Mouse (Mus musculus) cerebellum, adult 2 months (tissue): ENCODE measurements around the gene AI464131. TPM values are rescaled to one million over a fixed set of nuclear protein-coding genes. Genes with fewer than 3 reads are reported as not detected.

ENCODE experiments used
- DNase-seq, 2 experiments: peaks; one replicate each; pipeline ENCODE4 v3.0.0; 2021
- H3K27ac ChIP-seq: fragments of 200-500 bp; 2 replicates; pipeline ENCODE4 v1.5.1; 2012; ENCODE audit warnings: low read length, control low read depth, inconsistent platforms; ENCODE audit not compliant: insufficient read depth
- H3K27me3 ChIP-seq: fragments of 200-500 bp; 2 replicates; pipeline ENCODE4 v1.6.1; 2012; ENCODE audit warnings: inconsistent platforms, mild to moderate bottlenecking, low read length, moderate library complexity; ENCODE audit not compliant: control insufficient read depth, insufficient read depth
- H3K4me1 ChIP-seq: fragments of 200-500 bp; 2 replicates; pipeline ENCODE4 v1.6.1; 2011; ENCODE audit warnings: low read length; ENCODE audit not compliant: control insufficient read depth, insufficient read depth
- H3K4me3 ChIP-seq: fragments of 200-500 bp; replicated peaks from 2 replicates; pipeline ENCODE3; 2011; ENCODE audit warnings: mild to moderate bottlenecking, low read depth, low read length, control low read depth; ENCODE audit not compliant: insufficient read depth
- CTCF ChIP-seq: fragments of 200-500 bp; IDR thresholded peaks from 2 replicates; pipeline ENCODE4 v1.5.1; 2011; ENCODE audit warnings: low read depth, mild to moderate bottlenecking, control low read depth, low read length, moderate library complexity, borderline replicate concordance; ENCODE audit not compliant: insufficient read depth
- POLR2A ChIP-seq: fragments of 200-500 bp; IDR thresholded peaks from 2 replicates; pipeline ENCODE4 v1.6.1; 2011; ENCODE audit warnings: low read length, control low read depth, borderline replicate concordance; ENCODE audit not compliant: insufficient read depth
- WGBS: fragments of 180-500 bp; shearing (Covaris S2); methylation state at CpG from one replicate; pipeline ENCODE4 v1.1.7; 2018; 5-methylcytosine and 5-hydroxymethylcytosine counted together
- polyA plus RNA-seq: library from polyadenylated mRNA; depleted of rRNA; stranded (reverse); fragments of >200 nt; gene quantifications from 2 replicates; pipeline ENCODE4 v1.2.3, GENCODE M21; 2012

Gene AI464131
- polyA plus RNA-seq, 1 experiment, result 19.9 TPM

DNA sequence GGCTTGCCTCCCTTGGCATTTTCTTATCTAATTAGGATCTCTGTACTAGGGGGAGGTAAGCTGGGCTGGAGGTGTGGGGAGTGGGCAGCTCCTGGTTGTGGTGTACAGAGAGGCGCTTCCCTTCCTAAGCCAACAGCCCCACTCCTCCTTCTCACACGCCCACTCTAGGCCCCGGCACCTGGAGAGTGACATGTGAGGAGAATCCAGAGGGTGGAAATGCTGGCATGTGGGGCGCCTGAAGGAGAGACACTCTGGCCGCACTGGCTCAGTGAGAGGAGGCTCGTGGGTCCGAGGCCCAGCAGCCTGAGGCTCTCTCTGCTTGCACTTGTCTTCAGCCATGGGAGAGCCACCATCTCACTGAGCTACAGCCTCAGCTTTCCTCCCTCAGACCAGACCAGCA lies 15.5 kb upstream of the AI464131 start:
- Histone ChIP-seq H3K4me3 (no peak overlapping the region), H3K27me3 (no peaks in the 10 kb centered on the region), H3K27ac (no peak overlapping the region), H3K4me1 (no peaks in the 10 kb centered on the region)
- no peak for TF ChIP-seq POLR2A
- TF ChIP-seq CTCF, result no peak
- WGBS, result 85% methylated on average over 7 of the region's 7 CpGs
- DNase-seq, result no peak

DNA sequence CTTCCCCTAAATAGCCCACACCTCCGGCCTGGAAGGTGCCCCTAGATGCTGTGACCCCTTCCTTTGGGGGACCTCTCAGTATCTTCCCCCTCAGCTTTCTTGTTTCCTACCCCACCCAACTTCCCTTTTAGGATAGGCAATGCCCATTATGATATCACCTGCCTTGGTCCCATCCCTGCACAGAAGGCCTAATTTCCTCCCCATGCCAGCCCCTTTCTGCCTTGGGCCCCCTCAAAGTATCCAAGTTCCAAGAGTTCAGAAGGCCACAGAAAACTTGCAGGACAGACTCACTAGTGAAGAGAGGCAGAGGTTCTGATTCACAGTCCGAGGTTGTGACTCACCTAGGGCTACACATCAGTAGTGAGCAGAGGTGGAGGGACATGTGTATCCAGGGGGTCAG lies 14.4 kb upstream of the AI464131 start, which contains the start of gene 1110017D15Rik:
Gene 1110017D15Rik, minus strand, starts transcription at position 101 of the 400 bp plus-strand sequence.
- DNase-seq, result no peak
- Histone ChIP-seq H3K4me3 (no peak within 1 kb of the TSS), H3K4me1 (no peaks in the 10 kb centered on the region), H3K27me3 (no peaks in the 10 kb centered on the region), H3K27ac (no peak within 1 kb of the TSS)
- 91% methylated on average over 2 of the region's 2 CpGs for WGBS
- TF ChIP-seq CTCF (no peak), POLR2A (no peak)

DNA sequence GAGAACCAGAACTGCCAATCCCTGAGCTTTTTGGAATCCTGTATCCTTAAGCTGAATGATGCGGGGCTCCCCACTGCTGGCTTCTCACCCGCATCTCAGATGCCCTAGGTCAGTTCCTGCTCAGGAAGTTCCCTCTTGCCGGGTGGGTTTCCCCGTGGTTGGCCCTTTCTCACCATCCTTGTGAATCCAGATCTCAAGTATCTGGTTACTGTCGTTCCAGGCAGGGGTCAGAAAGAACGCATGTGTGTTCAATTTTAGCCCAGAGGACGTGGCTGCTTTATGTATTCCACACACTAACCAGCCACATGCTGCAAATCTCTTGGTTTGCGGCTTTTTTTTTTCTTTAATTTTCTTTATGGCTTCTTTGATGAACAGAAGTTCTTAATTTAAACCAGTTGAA lies 10.8 kb upstream of the AI464131 start:
- DNase-seq, result no peak
- 16% methylated on average over 8 of the region's 8 CpGs for WGBS
- Histone ChIP-seq H3K4me1 (no peaks in the 10 kb centered on the region), H3K27me3 (no peaks in the 10 kb centered on the region), H3K4me3 (no peak overlapping the region), H3K27ac (no peak overlapping the region)
- TF ChIP-seq POLR2A, result no peak
- TF ChIP-seq CTCF, result no peak

DNA sequence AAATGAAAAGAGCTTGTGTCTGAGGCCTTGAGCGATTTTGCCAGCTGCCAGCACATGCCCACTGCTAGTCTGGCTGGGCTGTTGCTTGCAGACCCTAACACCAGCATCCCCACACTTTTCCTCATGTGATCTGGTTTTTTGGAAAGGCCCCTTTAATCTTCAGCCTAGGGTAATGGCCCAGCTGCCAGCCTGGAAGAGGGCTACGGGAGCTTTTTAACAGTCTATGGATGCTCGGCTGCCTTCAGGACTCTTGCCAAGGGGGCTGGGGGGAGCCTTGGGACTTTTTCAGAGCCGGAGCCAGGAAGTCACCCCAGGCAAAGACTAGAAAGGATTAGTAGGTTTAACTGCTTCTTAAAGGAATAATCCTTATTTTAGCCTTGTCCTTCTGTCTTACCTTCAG lies 10.4 kb upstream of the AI464131 start:
- TF ChIP-seq POLR2A (no peak), CTCF (no peak)
- Histone ChIP-seq H3K4me1 (no peaks in the 10 kb centered on the region), H3K4me3 (no peak overlapping the region), H3K27me3 (no peaks in the 10 kb centered on the region), H3K27ac (no peak overlapping the region)
- 19% methylated on average over 4 of the region's 4 CpGs for whole genome bisulfite sequencing
- no peak for DNase-seq

DNA sequence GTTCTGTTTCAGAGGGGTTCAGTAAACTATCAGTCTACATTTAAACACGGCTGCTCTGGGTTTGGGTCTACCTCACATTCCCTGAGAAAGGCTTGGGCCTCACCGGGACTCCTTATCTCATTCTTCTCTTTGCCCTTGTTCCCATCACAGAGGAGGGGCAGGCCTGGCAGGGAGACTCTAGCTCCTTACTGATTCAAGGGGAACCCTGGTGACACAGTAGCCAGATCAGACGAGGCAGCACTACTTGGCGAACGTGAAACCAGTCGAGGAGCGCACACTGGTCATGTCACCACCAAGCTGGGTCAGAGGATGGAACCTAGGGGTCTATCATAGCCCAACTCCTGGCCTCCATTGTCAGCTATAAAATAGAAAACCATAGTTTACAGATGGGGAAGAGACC lies 5.1 kb upstream of the AI464131 start:
- no peaks in the 10 kb centered on the region for H3K27me3 ChIP-seq

DNA sequence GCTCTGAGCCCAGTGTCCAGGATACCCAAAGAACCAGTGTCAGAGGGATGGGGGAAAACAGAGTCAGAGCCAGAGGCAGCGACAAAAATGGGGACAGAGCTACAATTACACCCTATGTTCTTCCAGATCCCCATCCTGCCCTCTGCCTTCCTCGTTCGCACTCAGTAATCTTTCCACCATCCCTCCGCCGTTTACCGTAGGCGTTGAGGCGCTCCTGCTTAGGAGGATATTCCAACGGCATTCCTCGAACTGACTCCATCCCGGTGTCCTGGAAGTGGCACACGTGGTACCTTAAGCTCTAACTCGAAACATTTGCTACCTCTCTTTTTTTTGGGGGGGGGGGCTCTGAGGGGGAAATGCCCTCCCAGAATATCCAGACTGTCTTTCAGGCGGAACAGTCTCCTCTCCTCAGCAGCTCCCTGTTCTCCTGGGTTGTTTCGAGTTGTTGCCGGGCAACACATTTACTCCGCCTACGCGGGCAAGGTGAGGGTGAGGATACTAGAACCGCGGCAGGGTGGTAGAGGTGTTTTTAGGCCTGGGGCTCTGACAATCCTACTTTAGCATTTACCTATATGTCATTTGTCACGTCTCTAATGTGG lies 4.5 kb upstream of the AI464131 start:
- peak overlapping the region; percentile 71 for H3K4me3 ChIP-seq
- H3K27ac ChIP-seq, result no peak overlapping the region
- H3K4me1 ChIP-seq, result peaks cover 3% of the 10 kb centered on the region; the same call in 1 of the 2 replicates
- TF ChIP-seq CTCF, result no peak
- TF ChIP-seq POLR2A, result no peak
- no peak for DNase-seq
- 23% methylated on average over 22 of the region's 22 CpGs for WGBS
- H3K27me3 ChIP-seq, result no peaks in the 10 kb centered on the region

More for the DNA sequence above, 5.1 kb upstream of the AI464131 start:
- peaks cover 3% of the 10 kb centered on the region; the same call in 1 of the 2 replicates for H3K4me1 ChIP-seq
- WGBS, result 79% methylated on average over 7 of the region's 7 CpGs
- TF ChIP-seq POLR2A (no peak), CTCF (no peak)
- no peak overlapping the region for H3K4me3 ChIP-seq
- H3K27ac ChIP-seq, result no peak overlapping the region
- DNase-seq, result no peak

DNA sequence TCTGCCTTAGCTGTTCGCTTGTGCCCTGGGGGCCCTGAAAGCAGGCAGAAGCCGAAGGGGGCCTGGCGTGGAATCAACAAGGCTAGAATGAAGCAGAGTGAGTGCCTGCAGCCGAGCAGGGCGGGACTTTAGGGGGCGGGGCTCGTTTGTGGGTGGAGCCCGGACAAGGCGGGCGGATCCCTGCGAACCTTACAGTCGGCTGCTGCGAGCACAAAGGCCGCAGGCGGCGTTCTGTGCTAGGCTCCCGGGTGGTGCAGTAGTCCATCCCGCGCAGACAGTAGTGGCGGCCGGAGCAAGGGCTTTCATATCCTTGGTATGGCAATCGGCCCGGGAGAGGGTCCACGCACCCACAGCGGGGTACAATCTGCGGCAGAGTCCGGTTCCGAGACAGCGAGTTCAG lies 4.0 kb upstream of the AI464131 start:
- H3K27ac ChIP-seq, result no peak overlapping the region
- H3K4me1 ChIP-seq, result peaks cover 3% of the 10 kb centered on the region; the same call in 1 of the 2 replicates
- no peaks in the 10 kb centered on the region for H3K27me3 ChIP-seq
- 1% methylated on average over 29 of the region's 29 CpGs for WGBS
- peak overlapping the region; percentile 71 for H3K4me3 ChIP-seq
- DNase-seq, result peak; percentile 85
- TF ChIP-seq POLR2A (peak; percentile 52; the same call in 1 of the 2 replicates), CTCF (no peak)

DNA sequence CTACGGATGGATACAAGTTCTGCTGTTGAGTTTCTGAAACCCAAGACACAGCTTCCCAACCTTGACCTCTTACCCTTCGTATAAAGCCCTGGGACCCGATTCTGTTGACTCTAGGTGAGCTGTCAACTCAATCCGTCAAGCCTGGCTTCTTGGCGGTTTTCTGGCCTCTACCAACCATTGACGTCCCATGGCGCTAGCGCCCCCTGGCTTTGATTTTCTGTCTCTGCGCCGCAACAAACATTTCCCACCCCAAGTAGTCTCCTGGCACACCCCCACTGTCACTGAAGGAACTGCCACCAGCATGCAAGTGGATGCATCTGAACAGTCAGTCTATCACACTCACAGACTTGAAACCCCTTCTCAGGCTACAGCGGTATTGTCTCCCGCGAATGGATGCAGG lies 3.3 kb upstream of the AI464131 start:
- H3K27ac ChIP-seq, result no peak overlapping the region

More for the DNA sequence above, 3.3 kb upstream of the AI464131 start:
- 17% methylated on average over 13 of the region's 13 CpGs for WGBS
- DNase-seq, result peak; percentile 60
- Histone ChIP-seq H3K4me1 (peaks cover 3% of the 10 kb centered on the region; the same call in 1 of the 2 replicates), H3K27me3 (no peaks in the 10 kb centered on the region), H3K4me3 (peak overlapping the region; percentile 71)
- TF ChIP-seq CTCF (peak; percentile 52), POLR2A (no peak)
